Mouse (Mus musculus) embryonic facial prominence, embryonic 15.5 days (tissue): ENCODE data around the gene Spp1. TPM values are rescaled to one million over a fixed set of nuclear protein-coding genes. Genes with fewer than 3 reads are reported as not detected.

Source experiments
- polyA plus RNA-seq: library from polyadenylated mRNA; unstranded; fragments of >200 nt; fragmentation: Nextera tagmentation; extraction: Ambion mirVana; gene quantifications from 2 replicates; pipeline ENCODE4 v1.2.1, GENCODE M21; 2015

Spp1 gene
- polyA plus RNA-seq, 1 experiment from 2014 or later: 448 TPM

Other genes with a start within 250 kb of the Spp1 start
- 27.4 and 33.7 TPM in 2 replicates for gene Dmp1, start 232.5 kb upstream of the Spp1 start, polyA plus RNA-seq
- gene Ibsp, start 135.9 kb upstream of the Spp1 start, polyA plus RNA-seq: 718 and 848 TPM in 2 replicates
- 0.47 and 0.53 TPM in 2 replicates for gene Mepe, start 109.8 kb upstream of the Spp1 start, polyA plus RNA-seq
- 18.4 and 19.9 TPM in 2 replicates for gene Pkd2, start 24.3 kb downstream of the Spp1 start, polyA plus RNA-seq
- 12.4 and 12.8 TPM in 2 replicates for gene BC005561, start 73.2 kb downstream of the Spp1 start, polyA plus RNA-seq